Mouse (Mus musculus): Measurements from ENCODE around the gene Prg4.

Prg4 gene

GRCm38 (mm10) chr1:150404555-150404954, 61.4 kb downstream of the Prg4 start:
- no peak for DNase-seq (ENCODE audit: inconsistent ontology term)

- DNase-seq (ENCODE audit: inconsistent ontology term), result no peak
Measured at GRCm38 (mm10) chr1:150403914-150404313, 62.1 kb downstream of the Prg4 start.

Data from Muller cell, postnatal 12 days (primary cell).